Mouse (Mus musculus): ENCODE measurements around the gene Bhlhe41.

GRCm38 (mm10) chr6:145862321-145862720, 3.0 kb downstream of the Bhlhe41 start:
- no peak for TF ChIP-seq POLR2A (IDR thresholded peaks at IDR 0.05; ENCODE audit: insufficient read length, low read depth)
- TF ChIP-seq TCF12 (IDR thresholded peaks at IDR 0.05; ENCODE audit: insufficient read depth, poor library complexity, severe bottlenecking) = no peak
- no peak for TF ChIP-seq SRF (IDR thresholded peaks at IDR 0.05; ENCODE audit: control insufficient read depth, insufficient read length, low read depth)
- TF ChIP-seq CEBPB (IDR thresholded peaks at IDR 0.05; ENCODE audit: insufficient read depth, poor library complexity, severe bottlenecking) = no peak
- TF ChIP-seq MYOG (IDR thresholded peaks at IDR 0.05; ENCODE audit: control insufficient read depth in 1 of 3, insufficient read depth in 1 of 3, insufficient read length in 2 of 3, low read depth in 2 of 3) = no peak
- TF ChIP-seq USF1 (IDR thresholded peaks at IDR 0.05; ENCODE audit: low read depth) = no peak
- no peak for TF ChIP-seq MYOD1 (IDR thresholded peaks at IDR 0.05; ENCODE audit: control insufficient read depth in 1 of 3, insufficient read length in 2 of 3, low read depth in 2 of 3)

All from myocyte (in vitro differentiated cells).